34 mouse cellular contexts compared by ENCODE assay signal in genomic region chr14:79284616-79285015, GRCm38 (mm10). TPM values are rescaled to one million over a fixed set of nuclear protein-coding genes. Genes with fewer than 3 reads are reported as not detected.
A peak's percentile ranks its signal among the peaks of the same experiment; 100 is the strongest.
DNase-seq lines count a peak whose midpoint lies in the region; ATAC-seq and TF ChIP-seq lines count a peak whose summit lies in the region.
"Had no signal": no experiment of that assay in that cellular context is flagged by ENCODE, and none has a peak within 500 bp of the region (broad histone marks: within the 10 kb centered on the region; RNA-seq: fewer than 3 reads in every experiment).

No protein-coding gene starts in this region.

- no peak for DNase-seq in hindbrain, embryonic 11.5 days (ENCODE audit: low spot score)
- DNase-seq in thymus, adult 2 months: no peak
- DNase-seq in thymus, postnatal 0 days (ENCODE audit: low spot score): no peak
- DNase-seq in R1 (ENCODE audit: low read depth, low spot score): peak; percentile 70
- DNase-seq: adrenal gland, adult 8-10 months; adrenal gland, postnatal 25 days; cerebellum, adult 11 months; cerebellum, adult 2 months; cerebellum, postnatal 10 days; cerebellum, postnatal 36 days; embryo, embryonic 11 days; gastrocnemius, postnatal 25 days; heart, adult 18-20 months; heart, postnatal 10 days; heart, postnatal 36 days had no signal

- no peak overlapping the region for H3K4me2 ChIP-seq in hindbrain, embryonic 15.5 days
- no peak overlapping the region for H3K4me2 ChIP-seq in hindbrain, embryonic 11.5 days (replicated peaks; ENCODE audit: low read depth, low read length)
- H3K4me2 ChIP-seq: embryonic facial prominence, embryonic 13.5 days; forebrain, embryonic 12.5 days; forebrain, embryonic 15.5 days; heart, embryonic 12.5 days; heart, embryonic 15.5 days had no signal

- no peaks in the 10 kb centered on the region for H3K4me1 ChIP-seq in hindbrain, embryonic 15.5 days (replicated peaks)
- H3K4me1 ChIP-seq in hindbrain, embryonic 11.5 days (replicated peaks; ENCODE audit: control insufficient read depth, insufficient read depth, low read length): no peaks in the 10 kb centered on the region
- H3K4me1 ChIP-seq in thymus, adult 2 months (replicated peaks; ENCODE audit: control insufficient read depth, insufficient read depth, low read length): peaks cover 47% of the 10 kb centered on the region

- WGBS in hindbrain, embryonic 15.5 days: 90% methylated on average over 4 of the region's 4 CpGs
- 90% methylated on average over 4 of the region's 4 CpGs for WGBS in hindbrain, embryonic 11.5 days
- 71% methylated on average over 4 of the region's 4 CpGs for WGBS in thymus, adult 2 months

- no peaks in the 10 kb centered on the region for H3K36me3 ChIP-seq in hindbrain, embryonic 15.5 days
- H3K36me3 ChIP-seq in hindbrain, embryonic 11.5 days (ENCODE audit: control insufficient read depth, insufficient read depth, low read length): no peaks in the 10 kb centered on the region
- peaks cover 25% of the 10 kb centered on the region for H3K36me3 ChIP-seq in thymus, adult 2 months (ENCODE audit: control insufficient read depth, insufficient read depth, low read length)
- H3K36me3 ChIP-seq: embryonic facial prominence, embryonic 10.5 days; forebrain, embryonic 15.5 days; heart, embryonic 12.5 days; heart, embryonic 15.5 days; hindbrain, embryonic 10.5 days had no signal

- H3K27ac ChIP-seq in hindbrain, embryonic 15.5 days (replicated peaks): no peak overlapping the region
- H3K27ac ChIP-seq in hindbrain, embryonic 11.5 days (ENCODE audit: low read depth, low read length): no peak overlapping the region
- 0 out of 2 replicates have a peak overlapping the region, but pooled peaks have one; percentile 31 for H3K27ac ChIP-seq in thymus, adult 2 months (ENCODE audit: control insufficient read depth, insufficient read depth, low read length)
- H3K27ac ChIP-seq: embryonic facial prominence, embryonic 10.5 days; embryonic facial prominence, embryonic 13.5 days; forebrain, embryonic 12.5 days; forebrain, embryonic 15.5 days; heart, embryonic 15.5 days; hindbrain, embryonic 10.5 days; hindbrain, postnatal 0 days had no signal

- no peak overlapping the region for H3K9ac ChIP-seq in hindbrain, embryonic 15.5 days
- no peak overlapping the region for H3K9ac ChIP-seq in hindbrain, embryonic 11.5 days (ENCODE audit: low read depth, low read length)
- H3K9ac ChIP-seq: embryonic facial prominence, embryonic 13.5 days; forebrain, embryonic 12.5 days; forebrain, embryonic 15.5 days; heart, embryonic 12.5 days; heart, embryonic 15.5 days had no signal

- H3K9me3 ChIP-seq in hindbrain, embryonic 15.5 days: no peaks in the 10 kb centered on the region
- H3K9me3 ChIP-seq in hindbrain, embryonic 11.5 days (ENCODE audit: control insufficient read depth, low read length): no peaks in the 10 kb centered on the region
- H3K9me3 ChIP-seq: embryonic facial prominence, embryonic 10.5 days; embryonic facial prominence, embryonic 13.5 days; forebrain, embryonic 12.5 days; forebrain, embryonic 15.5 days; heart, embryonic 12.5 days; heart, embryonic 15.5 days; hindbrain, embryonic 10.5 days had no signal

- no peak for TF ChIP-seq CTCF in thymus, adult 2 months (IDR thresholded peaks at IDR 0.05; ENCODE audit: borderline replicate concordance, control insufficient read depth, extremely low read depth, insufficient read depth, low read length, poor library complexity)

- no peaks in the 10 kb centered on the region for H3K27me3 ChIP-seq in hindbrain, embryonic 15.5 days
- no peaks in the 10 kb centered on the region for H3K27me3 ChIP-seq in hindbrain, embryonic 11.5 days (ENCODE audit: control insufficient read depth, insufficient read depth, low read length)
- no peaks in the 10 kb centered on the region for H3K27me3 ChIP-seq in thymus, adult 2 months (ENCODE audit: control insufficient read depth, insufficient read depth, low read length)
- H3K27me3 ChIP-seq: embryonic facial prominence, embryonic 13.5 days; forebrain, embryonic 15.5 days; heart, embryonic 12.5 days; heart, embryonic 15.5 days had no signal

- H3K4me3 ChIP-seq in hindbrain, embryonic 15.5 days: no peak overlapping the region
- no peak overlapping the region for H3K4me3 ChIP-seq in hindbrain, embryonic 11.5 days (ENCODE audit: low read depth, low read length)
- no peak overlapping the region for H3K4me3 ChIP-seq in thymus, adult 2 months (ENCODE audit: control insufficient read depth, insufficient read depth, low read length)
- H3K4me3 ChIP-seq: embryonic facial prominence, embryonic 10.5 days; embryonic facial prominence, embryonic 13.5 days; erythroblast, embryonic 14.5 days; forebrain, embryonic 12.5 days; forebrain, embryonic 15.5 days; heart, embryonic 12.5 days; heart, embryonic 15.5 days; hindbrain, embryonic 10.5 days had no signal

- 0 out of 2 replicates have a peak, but pooled peaks have one; percentile 8 for ATAC-seq in hindbrain, embryonic 15.5 days (ENCODE audit: low FRiP score, low read depth)
- no peak for ATAC-seq in hindbrain, embryonic 11.5 days (ENCODE audit: low FRiP score)
- no peak for ATAC-seq in monocyte, adult 5-6 weeks (replicated peaks; ENCODE audit: insufficient number of reproducible peaks, low FRiP score, low TSS enrichment, poor library complexity, severe bottlenecking)
- ATAC-seq: activated CD4-positive, CD25-positive, alpha-beta regulatory T cell, adult 4 months; forebrain, embryonic 15.5 days; hindbrain, postnatal 0 days; inflammation-experienced regulatory T-cells, adult 6 months; intestine, embryonic 16.5 days had no signal

- no peak for TF ChIP-seq POLR2A in thymus, adult 2 months (IDR thresholded peaks at IDR 0.05; ENCODE audit: control insufficient read depth, extremely low read depth, insufficient read depth, low read length, poor library complexity)

RNA-seq across cellular contexts. Expression of gene Rgcc, which starts 16.8 kb away (rescaled TPM):
- polyA plus RNA-seq in hindbrain, embryonic 15.5 days (2015; fragmentation: Nextera tagmentation; extraction: Ambion mirVana): 40.4 and 41.1 TPM in 2 replicates
- 33.0 and 41.9 TPM in 2 replicates for polyA plus RNA-seq in hindbrain, embryonic 11.5 days (2014; fragmentation: Nextera tagmentation; extraction: Ambion mirVana)
- 880 and 889 TPM in 2 replicates for polyA plus RNA-seq in thymus, adult 2 months (2012; rRNA removed)
- 552 and 560 TPM in 2 replicates for polyA plus RNA-seq in thymus, postnatal 0 days (2015; fragmentation: Nextera tagmentation; extraction: Ambion mirVana)
- total RNA-seq in monocyte, adult 5-6 weeks (2017): 7.0 to 54.6 TPM (median 29.0 TPM) in 3 replicates

RNA-seq across cellular contexts. Expression of gene Zfp957, which starts 37.4 kb away (rescaled TPM):
- not detected in 2 replicates for polyA plus RNA-seq in hindbrain, embryonic 15.5 days (2015; fragmentation: Nextera tagmentation; extraction: Ambion mirVana)
- not detected in 2 replicates for polyA plus RNA-seq in hindbrain, embryonic 11.5 days (2014; fragmentation: Nextera tagmentation; extraction: Ambion mirVana)
- polyA plus RNA-seq in thymus, adult 2 months (2012; rRNA removed): not detected in 2 replicates
- polyA plus RNA-seq in thymus, postnatal 0 days (2015; fragmentation: Nextera tagmentation; extraction: Ambion mirVana): not detected in 2 replicates
- not detected in 3 replicates for total RNA-seq in monocyte, adult 5-6 weeks (2017)
- total RNA-seq: adrenal gland, postnatal 25 days; gastrocnemius, adult 8-10 months; gastrocnemius, postnatal 25 days; heart, adult 18-20 months; heart, postnatal 10 days; heart, postnatal 36 days; hindbrain, postnatal 0 days; MEL had no signal
- polyA plus RNA-seq: brain, embryonic 14.5 days; cerebellum, adult 2 months; cortical plate, adult 2 months; embryonic facial prominence, embryonic 10.5 days; embryonic facial prominence, embryonic 13.5 days; erythroblast, embryonic 14.5 days; forebrain, embryonic 12.5 days; forebrain, embryonic 15.5 days; gonadal fat pad, adult 2 months; heart, embryonic 12.5 days; heart, embryonic 15.5 days; hindbrain, embryonic 10.5 days; hindbrain, postnatal 0 days; intestine, embryonic 16.5 days had no signal

Comparison
In these comparisons a context has a peak if more than half of its experiments do, and no peak if none do; other contexts are left out.
1. RNA of gene Rgcc, which starts 16.8 kb away (polyA plus RNA-seq): 880 to 889 TPM in thymus, adult 2 months and 552 to 560 TPM in thymus, postnatal 0 days; 40.4 to 41.1 TPM in hindbrain, embryonic 15.5 days and 33.0 to 41.9 TPM in hindbrain, embryonic 11.5 days; every median in the first group is over 10 times any median in the second.